Mouse (Mus musculus): ENCODE data around the gene Hspb11. TPM values are rescaled to one million over a fixed set of nuclear protein-coding genes. Genes with fewer than 3 reads are reported as not detected.

Gene Hspb11
- polyA plus RNA-seq, 1 experiment from 2014 or later, result 34.0 TPM

GRCm38 (mm10) chr4:107313690-107314478, 60.5 kb downstream of the Hspb11 start, which contains the start of gene Yipf1:
Gene Yipf1, plus strand, starts transcription at chr4:107314363.
- peak within 1 kb of the TSS; percentile 75 for H3K4me2 ChIP-seq (ENCODE audit: low read depth, low read length)
- peaks cover 8% of the 10 kb centered on the region for H3K4me1 ChIP-seq (ENCODE audit: control insufficient read depth, insufficient read depth, low read length)
- no peaks in the 10 kb centered on the region for H3K27me3 ChIP-seq (ENCODE audit: control insufficient read depth, insufficient read depth, low read length)
- ATAC-seq (replicated peaks; ENCODE audit: extremely low read depth, insufficient read depth, low FRiP score), result peak; percentile 92
- H3K9me3 ChIP-seq (replicated peaks; ENCODE audit: control insufficient read depth, low read length), result no peaks in the 10 kb centered on the region
- H3K4me3 ChIP-seq (ENCODE audit: low read length), result peak within 1 kb of the TSS; percentile 64
- H3K36me3 ChIP-seq (ENCODE audit: control insufficient read depth, insufficient read depth), result peaks cover 2% of the 10 kb centered on the region; the same call in 1 of the 2 replicates
- H3K9ac ChIP-seq (ENCODE audit: low read length), result peak within 1 kb of the TSS; percentile 82
- peak within 1 kb of the TSS; percentile 60 for H3K27ac ChIP-seq (ENCODE audit: low read length)
- under 1% methylated on average over 29 of the region's 29 CpGs for WGBS

- Histone ChIP-seq H3K27ac (ENCODE audit: low read length) (no peak overlapping the region), H3K4me1 (ENCODE audit: control insufficient read depth, insufficient read depth, low read length) (peaks cover 8% of the 10 kb centered on the region), H3K4me3 (ENCODE audit: low read length) (peak overlapping the region; percentile 64), H3K4me2 (ENCODE audit: low read depth, low read length) (peak overlapping the region; percentile 75), H3K36me3 (ENCODE audit: control insufficient read depth, insufficient read depth) (peaks cover 5% of the 10 kb centered on the region; the same call in 1 of the 2 replicates), H3K9ac (ENCODE audit: low read length) (peak overlapping the region; percentile 57), H3K27me3 (ENCODE audit: control insufficient read depth, insufficient read depth, low read length) (no peaks in the 10 kb centered on the region), H3K9me3 (replicated peaks; ENCODE audit: control insufficient read depth, low read length) (no peaks in the 10 kb centered on the region)
- ATAC-seq (replicated peaks; ENCODE audit: extremely low read depth, insufficient read depth, low FRiP score), result no peak
- 6% methylated on average over 7 of the region's 7 CpGs for WGBS
These were observed 61.0 kb downstream of the Hspb11 start for GRCm38 (mm10) chr4:107314479-107314805.

GRCm38 (mm10) chr4:107318646-107319045, 65.3 kb downstream of the Hspb11 start:
- WGBS, result 75% methylated on average over 8 of the region's 8 CpGs
- Histone ChIP-seq H3K27me3 (ENCODE audit: control insufficient read depth, insufficient read depth, low read length) (no peaks in the 10 kb centered on the region), H3K9ac (ENCODE audit: low read length) (no peak overlapping the region), H3K4me3 (ENCODE audit: low read length) (no peak overlapping the region), H3K4me1 (ENCODE audit: control insufficient read depth, insufficient read depth, low read length) (peaks cover 4% of the 10 kb centered on the region), H3K36me3 (ENCODE audit: control insufficient read depth, insufficient read depth) (peaks cover 12% of the 10 kb centered on the region; the same call in 1 of the 2 replicates), H3K4me2 (ENCODE audit: low read depth, low read length) (no peak overlapping the region), H3K9me3 (replicated peaks; ENCODE audit: control insufficient read depth, low read length) (no peaks in the 10 kb centered on the region), H3K27ac (ENCODE audit: low read length) (no peak overlapping the region)
- ATAC-seq (replicated peaks; ENCODE audit: extremely low read depth, insufficient read depth, low FRiP score), result no peak

GRCm38 (mm10) chr4:107321041-107321440, 67.6 kb downstream of the Hspb11 start:
- no peaks in the 10 kb centered on the region for H3K9me3 ChIP-seq (replicated peaks; ENCODE audit: control insufficient read depth, low read length)
- no peak overlapping the region for H3K27ac ChIP-seq (ENCODE audit: low read length)
- WGBS, result 84% methylated on average over 2 of the region's 2 CpGs
- H3K4me2 ChIP-seq (ENCODE audit: low read depth, low read length), result no peak overlapping the region
- no peak overlapping the region for H3K4me3 ChIP-seq (ENCODE audit: low read length)
- no peak overlapping the region for H3K9ac ChIP-seq (ENCODE audit: low read length)
- ATAC-seq (replicated peaks; ENCODE audit: extremely low read depth, insufficient read depth, low FRiP score), result no peak
- H3K4me1 ChIP-seq (ENCODE audit: control insufficient read depth, insufficient read depth, low read length), result no peaks in the 10 kb centered on the region
- H3K27me3 ChIP-seq (ENCODE audit: control insufficient read depth, insufficient read depth, low read length), result no peaks in the 10 kb centered on the region
- H3K36me3 ChIP-seq (ENCODE audit: control insufficient read depth, insufficient read depth), result peaks cover 12% of the 10 kb centered on the region; the same call in 1 of the 2 replicates

- H3K9ac ChIP-seq (ENCODE audit: low read length), result no peak overlapping the region
- H3K36me3 ChIP-seq (ENCODE audit: control insufficient read depth, insufficient read depth), result peaks cover 10% of the 10 kb centered on the region; the same call in 1 of the 2 replicates
- H3K27me3 ChIP-seq (ENCODE audit: control insufficient read depth, insufficient read depth, low read length), result no peaks in the 10 kb centered on the region
- no peaks in the 10 kb centered on the region for H3K4me1 ChIP-seq (ENCODE audit: control insufficient read depth, insufficient read depth, low read length)
- H3K9me3 ChIP-seq (replicated peaks; ENCODE audit: control insufficient read depth, low read length), result no peaks in the 10 kb centered on the region
- ATAC-seq (replicated peaks; ENCODE audit: extremely low read depth, insufficient read depth, low FRiP score), result no peak
- no peak overlapping the region for H3K27ac ChIP-seq (ENCODE audit: low read length)
- no peak overlapping the region for H3K4me2 ChIP-seq (ENCODE audit: low read depth, low read length)
- H3K4me3 ChIP-seq (ENCODE audit: low read length), result no peak overlapping the region
- 85% methylated on average over 2 of the region's 2 CpGs for WGBS
These were observed 69.7 kb downstream of the Hspb11 start for GRCm38 (mm10) chr4:107323113-107323512.

- no peak for ATAC-seq (replicated peaks; ENCODE audit: extremely low read depth, insufficient read depth, low FRiP score)
- H3K9ac ChIP-seq (ENCODE audit: low read length), result no peak overlapping the region
These were observed 75.1 kb downstream of the Hspb11 start for GRCm38 (mm10) chr4:107328530-107328929.

More at GRCm38 (mm10) chr4:107328530-107328929, 75.1 kb downstream of the Hspb11 start:
- no peak overlapping the region for H3K4me3 ChIP-seq (ENCODE audit: low read length)
- H3K36me3 ChIP-seq (ENCODE audit: control insufficient read depth, insufficient read depth), result no peaks in the 10 kb centered on the region
- WGBS, result 92% methylated on average over 8 of the region's 8 CpGs
- H3K4me1 ChIP-seq (ENCODE audit: control insufficient read depth, insufficient read depth, low read length), result no peaks in the 10 kb centered on the region
- no peaks in the 10 kb centered on the region for H3K9me3 ChIP-seq (replicated peaks; ENCODE audit: control insufficient read depth, low read length)
- H3K4me2 ChIP-seq (ENCODE audit: low read depth, low read length), result no peak overlapping the region
- no peak overlapping the region for H3K27ac ChIP-seq (ENCODE audit: low read length)
- H3K27me3 ChIP-seq (ENCODE audit: control insufficient read depth, insufficient read depth, low read length), result no peaks in the 10 kb centered on the region

Other genes starting within 250 kb of the Hspb11 start
- gene Mrpl37, start 186.7 kb upstream of the Hspb11 start, polyA plus RNA-seq (2015; fragmentation: Nextera tagmentation; extraction: Ambion mirVana), result 96.7 and 101 TPM in 2 replicates
- gene Cyb5rl, start 186.6 kb upstream of the Hspb11 start, polyA plus RNA-seq (2015; fragmentation: Nextera tagmentation; extraction: Ambion mirVana), result 4.4 and 5.2 TPM in 2 replicates
- gene Cdcp2, start 156.7 kb upstream of the Hspb11 start, polyA plus RNA-seq (2015; fragmentation: Nextera tagmentation; extraction: Ambion mirVana), result not detected in 2 replicates
- gene Tmem59, start 75.2 kb upstream of the Hspb11 start, polyA plus RNA-seq (2015; fragmentation: Nextera tagmentation; extraction: Ambion mirVana), result 338 TPM in 2 replicates
- 8.5 and 13.5 TPM in 2 replicates for gene Tceanc2, start 74.5 kb upstream of the Hspb11 start, polyA plus RNA-seq (2015; fragmentation: Nextera tagmentation; extraction: Ambion mirVana)
- gene Ldlrad1, start 44.4 kb upstream of the Hspb11 start, polyA plus RNA-seq (2015; fragmentation: Nextera tagmentation; extraction: Ambion mirVana), result not detected in 2 replicates
- 40.5 and 48.3 TPM in 2 replicates for gene Lrrc42, start 61 bp upstream of the Hspb11 start, polyA plus RNA-seq (2015; fragmentation: Nextera tagmentation; extraction: Ambion mirVana)
- gene Dio1, start 53.6 kb downstream of the Hspb11 start, polyA plus RNA-seq (2015; fragmentation: Nextera tagmentation; extraction: Ambion mirVana), result 0.35 and 0.91 TPM in 2 replicates
- gene Yipf1, start 60.8 kb downstream of the Hspb11 start, polyA plus RNA-seq (2015; fragmentation: Nextera tagmentation; extraction: Ambion mirVana), result 45.1 and 45.6 TPM in 2 replicates
- 22.6 and 23.4 TPM in 2 replicates for gene Ndc1, start 114.2 kb downstream of the Hspb11 start, polyA plus RNA-seq (2015; fragmentation: Nextera tagmentation; extraction: Ambion mirVana)
- gene Glis1, start 181.0 kb downstream of the Hspb11 start, polyA plus RNA-seq (2015; fragmentation: Nextera tagmentation; extraction: Ambion mirVana), result 0.16 and 0.47 TPM in 2 replicates

All from heart, embryonic 16.5 days (tissue).